Mouse (Mus musculus): Measurements from ENCODE around the gene Habp2.

DNA sequence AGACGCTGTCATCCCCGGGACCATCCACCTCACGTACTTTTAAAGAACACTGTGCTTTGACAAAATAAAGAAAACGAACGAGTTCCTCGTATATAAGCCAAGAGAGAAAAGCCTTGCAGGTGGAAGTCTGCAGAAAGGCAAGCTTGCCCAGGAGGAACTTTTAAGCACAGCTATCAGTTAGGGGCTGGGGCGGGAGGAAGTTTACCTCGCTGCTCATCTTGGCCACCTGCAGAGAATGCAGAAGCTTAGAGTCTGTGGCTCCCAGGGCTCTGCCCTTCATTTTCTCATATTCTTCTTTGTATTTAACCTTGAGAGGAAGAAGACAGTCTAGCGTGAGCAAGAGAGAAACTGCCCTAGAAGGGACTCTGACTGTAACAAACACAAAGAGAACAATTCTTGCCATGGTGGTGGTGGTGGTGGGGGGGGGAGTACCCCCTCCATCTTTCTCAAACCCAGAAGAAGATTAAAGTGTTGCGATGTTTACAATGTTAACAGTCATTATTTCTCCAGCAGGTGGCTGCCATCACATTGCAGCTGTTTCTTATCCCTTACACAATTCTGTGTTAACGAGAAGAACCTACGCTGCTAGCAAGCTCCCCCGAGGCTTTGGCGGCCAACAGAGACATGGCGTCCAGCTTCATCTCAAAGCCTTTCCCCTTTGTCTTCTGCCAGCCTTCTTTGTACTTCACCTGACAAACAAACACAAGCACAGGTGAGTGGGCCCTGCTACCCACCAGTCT, 77.0 kb downstream of the Habp2 start:
- TF ChIP-seq MEF2A (IDR thresholded peaks at IDR 0.05; ENCODE audit: borderline replicate concordance, low read depth, low read length) = no peak
- TF ChIP-seq MAZ (IDR thresholded peaks at IDR 0.05; ENCODE audit: low read depth, low read length) = no peak
- no peak for TF ChIP-seq BHLHE40 (IDR thresholded peaks at IDR 0.05; ENCODE audit: low read depth, low read length)
- no peak for TF ChIP-seq CTCF (conservative IDR thresholded peaks at IDR 0.05 in 1 of 2, IDR thresholded peaks at IDR 0.05 in 1 of 2; ENCODE audit: low read depth in 2 of 2, low read length in 2 of 2)
- TF ChIP-seq E2F4 (IDR thresholded peaks at IDR 0.05; ENCODE audit: insufficient replicate concordance, low read depth, low read length) = no peak

Measured in CH12.LX (cell line).